Mouse (Mus musculus) layer of hippocampus, adult 9-10 months (tissue): ENCODE results near the gene Nup160.

Experiments
- DNase-seq: peaks from one replicate; pipeline ENCODE4 v3.0.0; 2022; ENCODE audit warnings: low spot score

Nup160 gene

DNA sequence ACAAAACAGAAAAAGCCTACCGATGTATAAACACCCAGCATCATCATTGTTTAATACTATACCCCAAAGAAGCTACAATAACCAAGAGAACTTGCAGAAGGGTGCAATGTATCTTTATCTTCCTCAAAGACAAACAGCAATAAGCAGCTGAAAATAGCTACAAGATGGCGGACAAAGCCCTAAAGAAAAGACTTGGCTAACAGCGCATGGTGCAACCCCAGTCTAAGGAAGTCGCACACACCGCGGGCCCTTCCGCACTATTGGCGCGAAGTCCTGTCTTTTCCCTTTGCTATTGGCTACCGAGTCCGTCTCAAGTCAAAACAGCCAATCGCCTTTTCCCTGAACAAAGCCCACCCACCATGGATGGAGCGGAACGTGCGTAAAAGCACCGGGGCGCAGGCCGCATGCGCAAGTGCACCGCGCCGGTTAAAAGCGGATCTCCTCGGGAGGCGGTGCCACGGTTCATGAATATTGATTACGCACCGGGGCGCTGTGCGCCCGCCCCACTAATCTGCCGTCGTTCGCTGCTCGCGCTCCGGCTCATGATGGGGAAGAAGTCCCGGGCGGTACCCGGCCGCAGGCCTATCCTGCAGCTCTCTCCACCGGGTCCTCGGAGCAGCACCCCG, 68.2 kb downstream of the Nup160 start, which contains the start of gene Fnbp4:
Gene Fnbp4, plus strand, starts transcription at position 318 of the 626 bp plus-strand sequence.
- peak; percentile 98 for DNase-seq

DNA sequence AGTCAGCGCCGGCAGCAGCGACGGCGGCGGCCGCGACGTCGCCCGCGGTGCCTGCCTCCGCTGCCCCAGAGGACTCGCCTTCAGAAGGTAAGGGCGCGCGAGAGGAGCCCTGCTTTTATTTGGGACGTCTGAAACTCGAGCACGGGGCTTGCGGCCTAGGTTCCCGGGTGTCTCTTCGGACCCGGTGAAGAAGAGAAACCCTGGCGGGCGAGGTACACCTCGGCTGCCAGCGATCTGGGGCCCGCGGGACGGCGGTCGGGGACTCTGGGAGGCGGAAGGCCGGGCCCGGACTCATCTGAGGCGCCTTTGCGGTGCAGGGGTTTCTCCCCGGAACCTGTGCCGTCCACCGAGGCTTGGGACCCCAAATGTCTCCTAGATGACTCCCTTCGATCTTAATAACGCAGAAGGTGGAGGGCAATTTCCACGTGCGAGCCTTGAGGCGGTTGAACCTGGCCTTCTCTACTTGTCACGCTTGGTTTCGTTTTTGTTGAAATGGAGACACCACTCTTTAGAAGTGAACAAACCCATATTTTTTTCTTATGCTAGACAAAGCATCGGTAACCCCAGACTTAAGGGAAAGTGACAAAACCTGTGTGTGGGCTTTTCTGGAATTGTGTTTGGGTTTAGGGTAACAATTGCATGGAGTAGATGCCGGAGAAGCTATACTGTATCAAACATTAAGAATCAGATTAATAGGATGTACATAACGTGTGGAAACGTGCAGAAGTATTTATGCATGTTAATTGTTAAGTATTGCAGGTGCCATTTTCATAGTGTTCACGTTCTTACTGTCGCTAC, 68.9 kb downstream of the Nup160 start:
- DNase-seq, result peak; percentile 11

DNA sequence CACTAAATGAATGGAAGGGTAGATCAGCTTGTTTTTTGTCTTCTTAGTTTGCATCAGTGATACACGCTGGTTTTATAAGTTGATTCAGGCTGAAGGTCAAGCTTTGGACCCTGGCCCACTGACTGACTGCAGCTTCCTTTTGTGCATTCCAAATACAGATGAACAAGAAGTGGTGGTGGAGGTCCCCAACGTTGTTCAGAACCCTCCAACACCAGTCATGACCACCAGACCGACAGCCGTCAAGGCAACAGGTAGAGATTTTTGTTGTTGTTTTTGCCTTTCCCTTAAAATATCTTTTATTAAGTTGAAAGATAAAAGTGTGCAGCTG, 69.5 kb downstream of the Nup160 start:
- DNase-seq, result no peak

DNA sequence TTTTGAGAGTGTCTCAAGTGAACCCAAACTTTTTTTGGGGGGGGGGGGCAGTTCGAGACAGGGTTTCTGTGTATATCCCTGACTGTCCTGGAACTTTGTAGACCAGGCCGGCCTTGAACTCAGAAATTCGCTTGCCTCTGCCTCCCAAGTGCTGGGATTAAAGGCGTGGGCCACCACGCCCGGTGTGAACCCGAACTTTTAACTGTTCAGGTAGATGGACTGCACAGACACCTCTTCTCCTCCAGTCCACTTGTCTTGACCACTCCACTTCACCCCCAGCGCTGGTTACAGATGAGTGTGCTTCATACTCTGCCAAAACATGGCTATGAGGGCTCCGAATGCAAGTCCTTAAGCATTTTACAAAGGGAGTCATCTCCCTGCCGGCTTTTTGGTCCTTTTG, 70.1 kb downstream of the Nup160 start:
- DNase-seq, result no peak

DNA sequence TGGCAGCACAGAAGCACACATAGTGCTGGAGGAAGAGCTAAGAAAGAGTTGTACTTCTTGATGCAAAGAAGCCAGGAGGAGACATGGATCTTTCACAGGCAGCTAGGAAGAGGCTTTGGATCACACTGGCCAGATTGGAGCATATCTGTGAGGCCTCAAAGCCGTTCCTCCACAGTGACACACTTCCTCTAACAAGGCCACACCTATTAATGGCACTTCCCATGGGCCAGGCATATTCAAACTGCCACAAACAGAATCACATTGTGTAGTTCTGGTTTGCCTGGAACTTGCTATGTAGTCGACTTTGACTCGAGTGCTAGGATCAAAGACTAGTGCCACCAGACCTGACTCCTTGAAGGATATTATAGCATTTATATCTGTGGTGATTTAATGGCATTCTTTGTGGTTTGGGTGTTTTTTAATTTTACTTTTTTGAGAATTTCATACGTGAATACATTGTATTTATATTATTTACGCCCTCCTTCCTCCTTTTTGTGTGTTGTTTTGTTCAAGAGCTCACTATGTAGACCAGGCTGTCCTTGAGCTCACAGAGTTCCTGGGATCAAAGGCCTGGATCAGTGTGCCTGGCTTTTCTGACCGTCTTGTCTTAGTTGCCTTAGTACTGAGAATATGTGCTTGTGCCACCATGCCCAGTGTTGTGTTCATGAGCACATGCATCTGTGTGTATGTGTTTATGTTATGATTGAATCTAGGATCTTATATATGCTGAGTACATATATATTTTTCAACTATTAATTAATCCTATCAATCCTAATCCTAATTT, 72.9 kb downstream of the Nup160 start:
- DNase-seq, result no peak

DNA sequence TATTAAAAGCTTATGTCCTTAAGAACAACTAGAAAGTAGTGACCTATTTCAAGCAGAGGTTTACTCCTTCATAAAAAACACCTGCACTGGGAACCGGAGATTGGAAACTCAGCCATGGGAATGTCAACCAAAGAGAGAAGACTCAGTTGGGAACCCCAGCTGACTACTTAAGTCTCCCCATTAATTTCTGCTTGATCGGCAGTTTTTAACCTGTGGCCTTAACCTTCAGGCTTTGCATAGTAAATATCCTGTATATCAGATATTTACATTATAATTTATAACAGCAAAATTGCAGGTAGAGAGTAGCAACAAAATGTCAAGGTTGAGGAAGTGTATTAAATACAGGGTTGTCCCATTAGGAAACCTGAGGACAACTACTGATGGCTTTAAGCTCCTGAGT, 76.5 kb downstream of the Nup160 start:
- DNase-seq, result no peak

DNA sequence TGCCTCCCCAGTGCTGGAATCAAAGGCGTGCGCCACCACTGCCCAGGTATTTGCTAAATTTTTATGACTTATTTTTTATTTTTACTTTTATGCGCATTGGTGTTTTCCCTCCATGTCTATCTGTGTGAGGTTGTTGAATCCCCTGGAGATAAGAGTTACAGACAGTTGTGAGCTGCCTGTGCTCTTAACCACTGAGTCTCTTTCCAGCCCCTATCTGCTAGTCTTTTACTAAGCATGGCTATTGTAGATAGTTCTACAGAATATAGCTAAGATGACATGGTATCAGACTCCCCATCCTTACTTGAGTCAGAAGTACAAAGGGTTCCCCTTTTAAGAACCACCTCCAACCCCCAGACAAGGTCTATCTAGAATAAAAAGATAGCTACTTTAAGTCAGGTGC, 77.2 kb downstream of the Nup160 start:
- DNase-seq, result no peak

DNA sequence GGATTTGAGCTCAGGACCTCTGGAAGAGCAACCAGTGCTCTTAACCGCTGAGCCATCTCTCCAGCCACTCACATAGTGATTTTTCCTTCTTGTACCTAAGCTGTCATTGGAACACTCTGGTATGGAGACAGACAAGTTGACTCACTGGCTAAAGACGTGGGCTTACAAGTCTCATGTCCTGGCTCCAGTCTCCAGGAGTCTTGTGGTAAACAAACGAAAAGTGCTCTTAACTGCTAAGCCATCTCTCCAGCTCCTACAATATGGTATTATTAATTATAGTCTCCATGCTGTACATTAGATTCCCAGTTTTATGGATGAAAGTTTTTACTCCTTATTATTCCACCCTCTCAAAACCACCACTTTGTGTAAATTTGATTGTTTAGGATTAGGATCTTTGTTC, 88.1 kb downstream of the Nup160 start:
- no peak for DNase-seq

DNA sequence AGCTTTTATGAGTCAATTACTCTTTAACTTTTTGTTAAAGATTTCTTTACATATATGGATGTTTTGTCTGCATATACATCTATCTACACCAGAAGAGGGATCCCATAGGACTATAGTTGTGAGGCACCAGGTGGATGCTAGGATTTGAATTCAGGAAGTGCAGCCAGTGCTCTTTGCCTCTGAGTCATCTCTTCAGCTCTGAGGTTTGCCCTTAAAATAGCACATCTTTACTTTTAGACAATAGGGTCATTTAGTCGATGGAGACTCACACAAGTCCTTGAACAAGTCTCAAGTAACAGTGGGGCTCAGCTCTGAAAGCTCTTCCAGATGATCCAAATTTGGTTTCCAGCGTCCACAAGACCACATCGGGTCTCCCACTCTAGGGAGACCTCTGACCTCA, 104.3 kb downstream of the Nup160 start:
- no peak for DNase-seq

DNA sequence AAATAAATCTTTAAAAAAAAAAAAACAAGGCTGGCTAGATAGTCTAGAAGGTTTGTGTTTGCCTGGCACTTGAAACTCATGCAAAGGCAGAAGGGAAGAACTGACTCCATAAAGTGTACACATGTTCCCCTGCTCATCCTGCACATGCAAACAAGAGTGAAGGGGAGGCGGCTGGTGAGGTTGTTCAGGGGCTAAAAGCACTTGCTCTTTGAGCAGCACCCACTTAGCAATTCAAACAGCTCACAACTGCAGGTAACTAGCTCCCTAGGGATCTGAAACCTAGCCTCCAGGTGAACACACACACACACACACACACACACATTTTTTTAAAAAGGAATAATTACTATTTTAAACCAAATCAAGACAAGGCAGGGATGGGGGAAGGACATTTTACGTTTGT, 104.9 kb downstream of the Nup160 start:
- no peak for DNase-seq

DNA sequence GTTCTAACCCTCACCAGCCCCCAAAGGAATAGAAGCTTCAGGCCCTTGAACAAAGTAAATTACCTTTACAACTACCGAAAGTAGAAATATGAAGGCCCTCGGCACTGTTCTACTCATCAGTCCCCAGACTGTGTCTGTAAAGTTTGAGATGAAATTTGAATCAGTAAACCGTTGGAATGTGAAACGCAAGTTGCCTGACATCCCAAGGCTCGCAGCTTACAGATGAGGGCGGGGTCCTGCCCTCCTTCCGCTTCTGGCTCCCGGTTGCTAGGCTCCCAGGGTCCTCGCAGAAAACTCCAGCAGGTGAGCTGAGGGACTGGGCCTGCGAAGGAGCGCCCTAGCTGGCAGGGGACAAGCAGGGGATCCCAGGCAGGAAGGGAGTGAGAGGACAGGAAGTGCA, 105.4 kb downstream of the Nup160 start, which contains the start of gene Agbl2:
Gene Agbl2, plus strand, starts transcription at position 270 of the 400 bp plus-strand sequence.
- DNase-seq, result no peak

DNA sequence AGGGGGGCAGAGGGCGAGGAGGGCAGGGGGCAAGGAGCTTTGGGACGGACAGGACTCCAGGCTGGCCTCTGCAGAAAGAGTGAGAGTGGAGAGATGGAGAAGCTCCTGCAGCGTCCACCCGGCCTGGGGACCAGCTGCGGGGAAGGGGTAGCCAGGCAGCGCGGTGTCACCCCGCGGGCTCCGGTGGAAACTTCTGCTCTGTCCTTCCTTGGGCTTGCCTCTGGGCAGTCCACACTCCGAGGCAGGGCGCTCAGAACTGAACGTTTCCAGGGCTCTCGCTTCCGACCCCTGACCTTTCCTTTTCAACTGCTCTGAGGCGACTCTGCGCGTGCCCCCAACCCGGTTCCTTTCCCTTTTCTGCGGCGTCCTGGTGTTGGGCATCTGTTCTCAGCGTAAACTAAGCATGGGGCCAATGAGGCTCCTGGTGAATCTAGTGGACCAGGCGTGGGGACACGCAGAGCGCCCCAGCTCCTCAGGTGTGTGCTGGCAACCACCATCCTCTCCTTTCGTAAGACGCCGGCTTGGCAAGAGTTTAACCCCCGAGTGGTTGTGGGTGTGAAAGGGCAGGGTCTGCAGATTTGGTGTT, 106.0 kb downstream of the Nup160 start:
- DNase-seq, result no peak
